ENCODE assay signal across 18 mouse cellular contexts in genomic region chr11:72947840-72948239, GRCm38 (mm10). TPM values are rescaled to one million over a fixed set of nuclear protein-coding genes. Genes with fewer than 3 reads are reported as not detected.
DNase-seq lines count a peak whose midpoint lies in the region; ATAC-seq lines count a peak whose summit lies in the region.
"Had no signal": no experiment of that assay in that cellular context is flagged by ENCODE, and none has a peak within 500 bp of the region (broad histone marks: within the 10 kb centered on the region; RNA-seq: fewer than 3 reads in every experiment).

No protein-coding gene starts in this region.

- 55% methylated on average over 11 of the region's 11 CpGs for WGBS in forebrain, embryonic 10.5 days
- WGBS in forebrain, embryonic 11.5 days = 55% methylated on average over 11 of the region's 11 CpGs
- WGBS in midbrain, embryonic 10.5 days = 65% methylated on average over 11 of the region's 11 CpGs
- WGBS in midbrain, embryonic 15.5 days = 54% methylated on average over 11 of the region's 11 CpGs

- peaks cover 9% of the 10 kb centered on the region for H3K9me3 ChIP-seq in forebrain, embryonic 10.5 days
- no peaks in the 10 kb centered on the region for H3K9me3 ChIP-seq in forebrain, embryonic 11.5 days (ENCODE audit: control insufficient read depth, low read length)
- H3K9me3 ChIP-seq in midbrain, embryonic 10.5 days (replicated peaks) = peaks cover 6% of the 10 kb centered on the region
- H3K9me3 ChIP-seq in midbrain, embryonic 15.5 days = no peaks in the 10 kb centered on the region
- H3K9me3 ChIP-seq: forebrain, embryonic 15.5 days; heart, embryonic 15.5 days had no signal

- H3K27me3 ChIP-seq in forebrain, embryonic 10.5 days (ENCODE audit: poor library complexity, severe bottlenecking) = no peaks in the 10 kb centered on the region; the same call in none of the 2 replicates
- H3K27me3 ChIP-seq in forebrain, embryonic 11.5 days (ENCODE audit: control insufficient read depth, insufficient read depth, low read length) = no peaks in the 10 kb centered on the region
- peaks cover 16% of the 10 kb centered on the region; the same call in 1 of the 2 replicates for H3K27me3 ChIP-seq in midbrain, embryonic 10.5 days (ENCODE audit: low read depth, poor library complexity, severe bottlenecking)
- H3K27me3 ChIP-seq in midbrain, embryonic 15.5 days (replicated peaks) = no peaks in the 10 kb centered on the region
- H3K27me3 ChIP-seq: forebrain, embryonic 15.5 days had no signal

- ATAC-seq in forebrain, embryonic 11.5 days (replicated peaks; ENCODE audit: low FRiP score) = no peak
- ATAC-seq in midbrain, embryonic 15.5 days (replicated peaks) = no peak
- ATAC-seq: forebrain, embryonic 15.5 days; hindbrain, postnatal 0 days had no signal

- peaks cover 45% of the 10 kb centered on the region for H3K4me1 ChIP-seq in forebrain, embryonic 10.5 days
- H3K4me1 ChIP-seq in forebrain, embryonic 11.5 days (replicated peaks; ENCODE audit: control insufficient read depth, insufficient read depth, low read length) = no peaks in the 10 kb centered on the region
- peaks cover 51% of the 10 kb centered on the region for H3K4me1 ChIP-seq in midbrain, embryonic 10.5 days
- H3K4me1 ChIP-seq in midbrain, embryonic 15.5 days = no peaks in the 10 kb centered on the region
- H3K4me1 ChIP-seq: forebrain, embryonic 15.5 days had no signal

- no peak for DNase-seq in forebrain, embryonic 10.5 days (ENCODE audit: extremely low spot score, low spot score)
- no peak for DNase-seq in forebrain, embryonic 11.5 days (ENCODE audit: low spot score)
- peak; percentile 26 for DNase-seq in midbrain, embryonic 10.5 days (ENCODE audit: low spot score)
- DNase-seq in ES-CJ7 (ENCODE audit: low read depth, low spot score) (peak; percentile 9), adipocyte (ENCODE audit: low spot score) (no peak)
- DNase-seq in testis, postnatal 14 days (ENCODE audit: low spot score) = peak; percentile 52
- DNase-seq: adrenal gland, postnatal 14 days; cerebellum, adult 11-12 months; cerebellum, adult 9-10 months; cerebellum, postnatal 36 days; gastrocnemius, postnatal 36 days; heart, adult 11 months; heart, postnatal 14 days; kidney, adult 11 months had no signal

- 0 out of 2 replicates have a peak overlapping the region, but pooled peaks have one; percentile 46 for H3K27ac ChIP-seq in forebrain, embryonic 10.5 days
- H3K27ac ChIP-seq in forebrain, embryonic 11.5 days (ENCODE audit: low read depth, low read length) = no peak overlapping the region
- H3K27ac ChIP-seq in midbrain, embryonic 10.5 days (replicated peaks) = peak overlapping the region; percentile 66; the same call in 1 of the 2 replicates
- no peak overlapping the region for H3K27ac ChIP-seq in midbrain, embryonic 15.5 days
- H3K27ac ChIP-seq: forebrain, embryonic 15.5 days; heart, embryonic 15.5 days; hindbrain, postnatal 0 days had no signal

- no peak overlapping the region for H3K4me3 ChIP-seq in forebrain, embryonic 10.5 days
- no peak overlapping the region for H3K4me3 ChIP-seq in forebrain, embryonic 11.5 days (ENCODE audit: low read depth, low read length)
- no peak overlapping the region for H3K4me3 ChIP-seq in midbrain, embryonic 10.5 days
- no peak overlapping the region for H3K4me3 ChIP-seq in midbrain, embryonic 15.5 days
- H3K4me3 ChIP-seq: forebrain, embryonic 15.5 days; heart, embryonic 15.5 days had no signal

- H3K36me3 ChIP-seq in forebrain, embryonic 10.5 days (replicated peaks) = no peaks in the 10 kb centered on the region
- no peaks in the 10 kb centered on the region for H3K36me3 ChIP-seq in forebrain, embryonic 11.5 days (ENCODE audit: control insufficient read depth, insufficient read depth, low read length)
- H3K36me3 ChIP-seq in midbrain, embryonic 10.5 days = no peaks in the 10 kb centered on the region
- H3K36me3 ChIP-seq in midbrain, embryonic 15.5 days (replicated peaks) = no peaks in the 10 kb centered on the region
- H3K36me3 ChIP-seq: forebrain, embryonic 15.5 days; heart, embryonic 15.5 days had no signal

- no peak overlapping the region for H3K9ac ChIP-seq in forebrain, embryonic 11.5 days (ENCODE audit: low read length)
- H3K9ac ChIP-seq in midbrain, embryonic 15.5 days = no peak overlapping the region
- H3K9ac ChIP-seq: forebrain, embryonic 15.5 days; heart, embryonic 15.5 days had no signal

- H3K4me2 ChIP-seq in forebrain, embryonic 11.5 days (ENCODE audit: low read depth, low read length, severe bottlenecking) = no peak overlapping the region
- H3K4me2 ChIP-seq in midbrain, embryonic 15.5 days = no peak overlapping the region
- H3K4me2 ChIP-seq: forebrain, embryonic 15.5 days; heart, embryonic 15.5 days had no signal

RNA-seq across cellular contexts. Expression of gene Atp2a3, which starts 13.1 kb away (rescaled TPM):
- polyA plus RNA-seq in forebrain, embryonic 10.5 days (2016; fragmentation: Nextera tagmentation; extraction: Ambion mirVana) = 1.2 and 1.6 TPM in 2 replicates
- polyA plus RNA-seq in forebrain, embryonic 11.5 days (2014; fragmentation: Nextera tagmentation; extraction: Ambion mirVana) = 0.73 and 1.3 TPM in 2 replicates
- 1.2 TPM in 2 replicates for polyA plus RNA-seq in midbrain, embryonic 10.5 days (2016; fragmentation: Nextera tagmentation; extraction: Ambion mirVana)
- polyA plus RNA-seq in midbrain, embryonic 15.5 days (2015; fragmentation: Nextera tagmentation; extraction: Ambion mirVana) = 1.0 and 1.1 TPM in 2 replicates

RNA-seq across cellular contexts. Expression of gene P2rx1, which starts 51.1 kb away (rescaled TPM):
- 1.4 TPM in 2 replicates for polyA plus RNA-seq in forebrain, embryonic 10.5 days (2016; fragmentation: Nextera tagmentation; extraction: Ambion mirVana)
- polyA plus RNA-seq in forebrain, embryonic 11.5 days (2014; fragmentation: Nextera tagmentation; extraction: Ambion mirVana) = 1.1 and 1.6 TPM in 2 replicates
- 1.2 TPM in 2 replicates for polyA plus RNA-seq in midbrain, embryonic 10.5 days (2016; fragmentation: Nextera tagmentation; extraction: Ambion mirVana)
- polyA plus RNA-seq in midbrain, embryonic 15.5 days (2015; fragmentation: Nextera tagmentation; extraction: Ambion mirVana) = 0.33 and 0.45 TPM in 2 replicates

Comparison
In these comparisons a context has a peak if more than half of its experiments do, and no peak if none do; other contexts are left out.
1. H3K27ac ChIP-seq: peak in forebrain, embryonic 10.5 days (single experiment) and midbrain, embryonic 10.5 days (single experiment); none in forebrain, embryonic 11.5 days (single experiment) and midbrain, embryonic 15.5 days (single experiment).
2. DNase-seq: peak in midbrain, embryonic 10.5 days (single experiment), ES-CJ7 (single experiment) and testis, postnatal 14 days (single experiment); none in forebrain, embryonic 10.5 days (single experiment), forebrain, embryonic 11.5 days (single experiment) and adipocyte (single experiment).